Mouse (Mus musculus) embryonic facial prominence, embryonic 11.5 days (tissue): ENCODE results near the gene Ripk3. TPM values are rescaled to one million over a fixed set of nuclear protein-coding genes. Genes with fewer than 3 reads are reported as not detected.

Source experiments
- ATAC-seq: fragments of 200-750 bp; cut with Nextera tagmentation; replicated peaks from 2 replicates; pipeline ENCODE4 v1.8.0; 2017; ENCODE audit warnings: low read depth; ENCODE audit not compliant: insufficient number of reproducible peaks, low FRiP score, low TSS enrichment
- DNase-seq: peaks from one replicate; pipeline ENCODE4 v3.0.0-alpha.2; 2015; ENCODE audit warnings: low spot score
- H3K27ac ChIP-seq: fragments of 300-500 bp; sonication (generic); replicated peaks from 2 replicates; pipeline ENCODE4 v1.5.1; 2014; ENCODE audit warnings: mild to moderate bottlenecking, low read depth, low read length, control low read depth
- H3K27me3 ChIP-seq: fragments of 300-500 bp; sonication (generic); 2 replicates; pipeline ENCODE4 v1.6.1; 2014; ENCODE audit warnings: mild to moderate bottlenecking, low read length, moderate library complexity, mixed read lengths; ENCODE audit not compliant: control insufficient read depth, insufficient read depth
- H3K36me3 ChIP-seq: fragments of 300-500 bp; sonication (generic); replicated peaks from 2 replicates; pipeline ENCODE4 v1.6.1; 2014; ENCODE audit warnings: low read depth, mild to moderate bottlenecking, low read length, moderate library complexity, mixed read lengths; ENCODE audit not compliant: control insufficient read depth, insufficient read depth
- H3K4me1 ChIP-seq: fragments of 300-500 bp; sonication (generic); 2 replicates; pipeline ENCODE4 v1.6.1; 2014; ENCODE audit warnings: low read length, mixed read lengths; ENCODE audit not compliant: control insufficient read depth, insufficient read depth
- H3K4me2 ChIP-seq: fragments of 300-500 bp; sonication (generic); 2 replicates; pipeline ENCODE4 v1.6.1; 2014; ENCODE audit warnings: low read depth, mild to moderate bottlenecking, control low read depth, low read length, moderate library complexity
- H3K4me3 ChIP-seq: fragments of 300-500 bp; sonication (generic); 2 replicates; pipeline ENCODE4 v1.5.1; 2014; ENCODE audit warnings: low read depth, low read length, control low read depth
- H3K9ac ChIP-seq: fragments of 300-500 bp; sonication (generic); replicated peaks from 2 replicates; pipeline ENCODE4 v1.6.1; 2014; ENCODE audit warnings: mild to moderate bottlenecking, control low read depth, low read length
- H3K9me3 ChIP-seq: fragments of 300-500 bp; sonication (generic); replicated peaks from 2 replicates; pipeline ENCODE4 v1.6.1; 2016; ENCODE audit warnings: mild to moderate bottlenecking, low read length, inconsistent platforms, mixed read lengths; ENCODE audit not compliant: control insufficient read depth
- WGBS: fragments of 180-500 bp; shearing (Covaris S2); extraction: QIAGEN DNeasy Blood & Tissue Kit; methylation state at CpG from one replicate; pipeline ENCODE4 v1.1.7; 2014; 5-methylcytosine and 5-hydroxymethylcytosine counted together
- polyA plus RNA-seq: library from polyadenylated mRNA; unstranded; fragments of >200 nt; fragmentation: Nextera tagmentation; extraction: Ambion mirVana; gene quantifications from 2 replicates; pipeline ENCODE4 v1.2.1, GENCODE M21; 2014

Ripk3 gene
- polyA plus RNA-seq: 33.7 and 38.8 TPM in 2 replicates

- H3K4me2 ChIP-seq: peak within 1 kb of the TSS; percentile 57
- no peaks in the 10 kb centered on the region for H3K36me3 ChIP-seq
- peak within 1 kb of the TSS; percentile 37; the same call in 1 of the 2 replicates for H3K9ac ChIP-seq
- H3K4me1 ChIP-seq: no peaks in the 10 kb centered on the region
- 3% methylated on average over 40 of the region's 40 CpGs for WGBS
- H3K27ac ChIP-seq: no peak within 1 kb of the TSS
- DNase-seq: peak; percentile 56
- H3K9me3 ChIP-seq: no peaks in the 10 kb centered on the region
- no peaks in the 10 kb centered on the region; the same call in none of the 2 replicates for H3K27me3 ChIP-seq
- ATAC-seq: no peak
- H3K4me3 ChIP-seq: peak within 1 kb of the TSS; percentile 42
Measured at GRCm38 (mm10) chr14:55788256-55789050, at the start of gene Ripk3. Gene Ripk3 (minus strand): TSS chr14:55788865.

GRCm38 (mm10) chr14:55838312-55838711, 49.6 kb upstream of the Ripk3 start:
- 85% methylated on average over 5 of the region's 5 CpGs for WGBS
- no peak overlapping the region for H3K4me3 ChIP-seq
- H3K27ac ChIP-seq: no peak overlapping the region
- no peaks in the 10 kb centered on the region for H3K36me3 ChIP-seq
- no peak overlapping the region for H3K9ac ChIP-seq
- no peak overlapping the region for H3K4me2 ChIP-seq
- H3K4me1 ChIP-seq: no peaks in the 10 kb centered on the region
- H3K27me3 ChIP-seq: no peaks in the 10 kb centered on the region
- ATAC-seq: no peak
- DNase-seq: no peak
- H3K9me3 ChIP-seq: no peaks in the 10 kb centered on the region

GRCm38 (mm10) chr14:55834808-55835533, 46.3 kb upstream of the Ripk3 start:
- Histone ChIP-seq H3K4me2 (no peak overlapping the region), H3K27ac (no peak overlapping the region), H3K4me3 (no peak overlapping the region), H3K36me3 (peaks cover 7% of the 10 kb centered on the region), H3K4me1 (no peaks in the 10 kb centered on the region), H3K27me3 (no peaks in the 10 kb centered on the region), H3K9ac (no peak overlapping the region), H3K9me3 (no peaks in the 10 kb centered on the region)
- ATAC-seq: no peak
- WGBS: 64% methylated on average over 5 of the region's 5 CpGs
- DNase-seq: no peak

- no peak for DNase-seq
- Histone ChIP-seq H3K36me3 (peaks cover 10% of the 10 kb centered on the region), H3K9ac (no peak overlapping the region), H3K4me2 (no peak overlapping the region), H3K4me1 (peaks cover 3% of the 10 kb centered on the region; the same call in 1 of the 2 replicates), H3K9me3 (no peaks in the 10 kb centered on the region), H3K27ac (no peak overlapping the region), H3K27me3 (no peaks in the 10 kb centered on the region), H3K4me3 (no peak overlapping the region)
- no peak for ATAC-seq
- WGBS: 86% methylated on average over 4 of the region's 4 CpGs
Measured at GRCm38 (mm10) chr14:55833126-55833525, 44.5 kb upstream of the Ripk3 start.

GRCm38 (mm10) chr14:55830331-55830730, 41.7 kb upstream of the Ripk3 start:
- no peak for ATAC-seq
- WGBS: 83% methylated on average over 4 of the region's 4 CpGs
- no peaks in the 10 kb centered on the region for H3K9me3 ChIP-seq
- no peak overlapping the region for H3K9ac ChIP-seq
- peaks cover 10% of the 10 kb centered on the region for H3K36me3 ChIP-seq
- no peak overlapping the region for H3K27ac ChIP-seq
- H3K4me2 ChIP-seq: no peak overlapping the region
- H3K27me3 ChIP-seq: no peaks in the 10 kb centered on the region
- DNase-seq: no peak
- no peak overlapping the region for H3K4me3 ChIP-seq
- peaks cover 6% of the 10 kb centered on the region; the same call in 1 of the 2 replicates for H3K4me1 ChIP-seq

GRCm38 (mm10) chr14:55829854-55830253, 41.2 kb upstream of the Ripk3 start:
- 88% methylated on average over 16 of the region's 16 CpGs for WGBS
- no peaks in the 10 kb centered on the region for H3K27me3 ChIP-seq
- peaks cover 10% of the 10 kb centered on the region for H3K36me3 ChIP-seq
- ATAC-seq: no peak
- H3K4me2 ChIP-seq: no peak overlapping the region
- peaks cover 6% of the 10 kb centered on the region; the same call in 1 of the 2 replicates for H3K4me1 ChIP-seq
- H3K4me3 ChIP-seq: no peak overlapping the region
- no peaks in the 10 kb centered on the region for H3K9me3 ChIP-seq
- DNase-seq: no peak
- H3K27ac ChIP-seq: no peak overlapping the region
- no peak overlapping the region for H3K9ac ChIP-seq

- DNase-seq (no peak), ATAC-seq (no peak)
- H3K36me3 ChIP-seq: peaks cover 10% of the 10 kb centered on the region
- no peak overlapping the region for H3K4me3 ChIP-seq
- no peaks in the 10 kb centered on the region for H3K9me3 ChIP-seq
- peak overlapping the region; percentile 6 for H3K4me2 ChIP-seq
- 32% methylated on average over 3 of the region's 3 CpGs for WGBS
- H3K27ac ChIP-seq: no peak overlapping the region
- no peak overlapping the region for H3K9ac ChIP-seq
- no peaks in the 10 kb centered on the region for H3K27me3 ChIP-seq
- H3K4me1 ChIP-seq: peaks cover 6% of the 10 kb centered on the region; the same call in 1 of the 2 replicates
Measured at GRCm38 (mm10) chr14:55828716-55829263, 40.1 kb upstream of the Ripk3 start.
